Mouse (Mus musculus): ENCODE data around the gene Tigar. TPM values are rescaled to one million over a fixed set of nuclear protein-coding genes. Genes with fewer than 3 reads are reported as not detected.
A peak's percentile ranks its signal among the peaks of the same experiment; 100 is the strongest.

Tigar gene
- polyA plus RNA-seq (2016; fragmentation: Nextera tagmentation; extraction: Ambion mirVana), result 9.1 and 9.2 TPM in 2 replicates

GRCm38 (mm10) chr6:127109402-127109930 is at the start of gene Tigar:
TSS of gene Tigar (minus strand) at chr6:127109557.
- WGBS, result under 1% methylated on average over 37 of the region's 37 CpGs
- Histone ChIP-seq H3K4me3 (peak within 1 kb of the TSS; percentile 64), H3K9ac (peak within 1 kb of the TSS; percentile 70), H3K27ac (ENCODE audit: poor library complexity, severe bottlenecking) (no peak within 1 kb of the TSS), H3K27me3 (replicated peaks) (no peaks in the 10 kb centered on the region), H3K36me3 (no peaks in the 10 kb centered on the region), H3K9me3 (replicated peaks) (no peaks in the 10 kb centered on the region), H3K4me1 (replicated peaks) (peaks cover 17% of the 10 kb centered on the region), H3K4me2 (peak within 1 kb of the TSS; percentile 84)
- ATAC-seq (ENCODE audit: insufficient number of reproducible peaks, low FRiP score), result peak; percentile 96

GRCm38 (mm10) chr6:127157321-127157720 is 48.0 kb upstream of the Tigar start:
- Histone ChIP-seq H3K27me3 (replicated peaks) (0 out of 2 replicates have a peak, but pooled peaks cover 4% of the 10 kb centered on the region), H3K4me3 (no peak overlapping the region), H3K36me3 (no peaks in the 10 kb centered on the region), H3K9me3 (replicated peaks) (no peaks in the 10 kb centered on the region), H3K27ac (ENCODE audit: poor library complexity, severe bottlenecking) (no peak overlapping the region), H3K9ac (no peak overlapping the region), H3K4me2 (no peak overlapping the region), H3K4me1 (replicated peaks) (peaks cover 26% of the 10 kb centered on the region)
- WGBS, result 42% methylated on average over 1 of the region's 1 CpGs
- ATAC-seq (ENCODE audit: insufficient number of reproducible peaks, low FRiP score), result no peak

GRCm38 (mm10) chr6:127155468-127155867 is 46.1 kb upstream of the Tigar start:
- Histone ChIP-seq H3K4me3 (peak overlapping the region; percentile 83), H3K9me3 (replicated peaks) (no peaks in the 10 kb centered on the region), H3K4me2 (peak overlapping the region; percentile 91), H3K27me3 (replicated peaks) (0 out of 2 replicates have a peak, but pooled peaks cover 4% of the 10 kb centered on the region), H3K36me3 (no peaks in the 10 kb centered on the region), H3K4me1 (replicated peaks) (peaks cover 34% of the 10 kb centered on the region), H3K27ac (ENCODE audit: poor library complexity, severe bottlenecking) (no peak overlapping the region), H3K9ac (peak overlapping the region; percentile 71)
- no peak for ATAC-seq (ENCODE audit: insufficient number of reproducible peaks, low FRiP score)
- WGBS, result 2% methylated on average over 15 of the region's 15 CpGs

DNA sequence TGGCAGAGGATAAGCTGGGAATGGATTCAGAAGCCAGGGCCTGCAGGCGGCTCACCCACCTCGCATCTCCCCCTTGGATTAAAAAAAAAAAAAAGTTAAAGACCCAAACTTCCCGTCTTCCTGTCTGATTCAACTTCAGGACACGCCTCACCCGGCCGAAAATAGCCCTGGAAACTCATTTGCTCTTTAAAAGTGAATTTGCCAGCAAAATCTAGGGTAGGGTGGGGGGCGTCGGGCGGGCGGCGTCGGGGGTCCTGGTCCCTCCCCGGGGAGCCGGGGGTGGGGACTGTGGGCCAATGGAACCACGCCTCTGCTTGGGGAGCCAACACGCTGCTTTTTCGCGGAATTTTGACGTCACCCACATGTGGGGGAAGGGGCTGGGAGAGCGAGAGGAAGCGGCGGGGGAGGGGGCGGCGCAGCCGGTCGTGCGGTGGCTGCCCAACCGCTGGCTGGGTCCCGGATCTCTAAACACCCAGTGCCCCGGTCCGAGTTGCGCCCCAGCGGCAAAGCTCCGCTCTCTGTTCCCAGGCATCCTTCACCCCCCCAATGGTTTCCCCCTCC is 45.4 kb upstream of the Tigar start:
- peak; percentile 35 for ATAC-seq (ENCODE audit: insufficient number of reproducible peaks, low FRiP score)

GRCm38 (mm10) chr6:127153972-127154707 is 44.8 kb upstream of the Tigar start:
- Histone ChIP-seq H3K36me3 (no peaks in the 10 kb centered on the region), H3K4me3 (peak overlapping the region; percentile 83), H3K9ac (peak overlapping the region; percentile 71), H3K4me2 (peak overlapping the region; percentile 91), H3K27me3 (replicated peaks) (0 out of 2 replicates have a peak, but pooled peaks cover 4% of the 10 kb centered on the region), H3K9me3 (replicated peaks) (no peaks in the 10 kb centered on the region), H3K4me1 (replicated peaks) (peaks cover 34% of the 10 kb centered on the region), H3K27ac (ENCODE audit: poor library complexity, severe bottlenecking) (peak overlapping the region; percentile 90)
- no peak for ATAC-seq (ENCODE audit: insufficient number of reproducible peaks, low FRiP score)
- 2% methylated on average over 30 of the region's 30 CpGs for WGBS

More for the DNA sequence above, 45.4 kb upstream of the Tigar start:
- peak overlapping the region; percentile 91 for H3K4me2 ChIP-seq
- H3K4me1 ChIP-seq (replicated peaks), result peaks cover 34% of the 10 kb centered on the region
- H3K9me3 ChIP-seq (replicated peaks), result no peaks in the 10 kb centered on the region
- WGBS, result under 1% methylated on average over 34 of the region's 34 CpGs
- H3K4me3 ChIP-seq, result peak overlapping the region; percentile 83
- H3K27me3 ChIP-seq (replicated peaks), result 0 out of 2 replicates have a peak, but pooled peaks cover 4% of the 10 kb centered on the region
- no peaks in the 10 kb centered on the region for H3K36me3 ChIP-seq
- peak overlapping the region; percentile 71 for H3K9ac ChIP-seq
- peak overlapping the region; percentile 90 for H3K27ac ChIP-seq (ENCODE audit: poor library complexity, severe bottlenecking)

GRCm38 (mm10) chr6:127153296-127153800 is 44.0 kb upstream of the Tigar start:
- ATAC-seq (ENCODE audit: insufficient number of reproducible peaks, low FRiP score), result 0 out of 2 replicates have a peak, but pooled peaks have one; percentile 1
- peaks cover 38% of the 10 kb centered on the region for H3K4me1 ChIP-seq (replicated peaks)

GRCm38 (mm10) chr6:127152106-127152951 is 43.0 kb upstream of the Tigar start, which contains the start of gene Ccnd2:
TSS of gene Ccnd2 (minus strand) at chr6:127152193.
- Histone ChIP-seq H3K9ac (peak within 1 kb of the TSS; percentile 71), H3K36me3 (no peaks in the 10 kb centered on the region), H3K4me2 (peak within 1 kb of the TSS; percentile 91), H3K9me3 (replicated peaks) (no peaks in the 10 kb centered on the region), H3K4me1 (replicated peaks) (peaks cover 44% of the 10 kb centered on the region), H3K27ac (ENCODE audit: poor library complexity, severe bottlenecking) (peak within 1 kb of the TSS; percentile 90), H3K4me3 (peak within 1 kb of the TSS; percentile 83), H3K27me3 (replicated peaks) (no peaks in the 10 kb centered on the region)
- under 1% methylated on average over 40 of the region's 40 CpGs for WGBS
- peak; percentile 69 for ATAC-seq (ENCODE audit: insufficient number of reproducible peaks, low FRiP score)

More at GRCm38 (mm10) chr6:127153296-127153800, 44.0 kb upstream of the Tigar start:
- Histone ChIP-seq H3K27ac (ENCODE audit: poor library complexity, severe bottlenecking) (peak overlapping the region; percentile 90), H3K4me2 (peak overlapping the region; percentile 91), H3K36me3 (no peaks in the 10 kb centered on the region), H3K4me3 (peak overlapping the region; percentile 83), H3K27me3 (replicated peaks) (0 out of 2 replicates have a peak, but pooled peaks cover 4% of the 10 kb centered on the region), H3K9ac (peak overlapping the region; percentile 71), H3K9me3 (replicated peaks) (no peaks in the 10 kb centered on the region)
- WGBS, result 0% methylated on average over 27 of the region's 28 CpGs

GRCm38 (mm10) chr6:127151565-127152105 is 42.3 kb upstream of the Tigar start:
- Histone ChIP-seq H3K4me1 (replicated peaks) (peaks cover 51% of the 10 kb centered on the region), H3K4me3 (peak overlapping the region; percentile 83), H3K4me2 (peak overlapping the region; percentile 91), H3K27me3 (replicated peaks) (no peaks in the 10 kb centered on the region), H3K9me3 (replicated peaks) (no peaks in the 10 kb centered on the region), H3K36me3 (peaks cover 6% of the 10 kb centered on the region), H3K27ac (ENCODE audit: poor library complexity, severe bottlenecking) (peak overlapping the region; percentile 90), H3K9ac (peak overlapping the region; percentile 69)
- ATAC-seq (ENCODE audit: insufficient number of reproducible peaks, low FRiP score), result peak; percentile 7; the same call in 1 of the 2 replicates
- WGBS, result 0% methylated on average over 29 of the region's 29 CpGs

- under 1% methylated on average over 33 of the region's 34 CpGs for WGBS
- Histone ChIP-seq H3K4me2 (peak overlapping the region; percentile 91), H3K9ac (peak overlapping the region; percentile 96), H3K4me3 (peak overlapping the region; percentile 83), H3K4me1 (replicated peaks) (peaks cover 58% of the 10 kb centered on the region), H3K36me3 (peaks cover 12% of the 10 kb centered on the region), H3K27ac (ENCODE audit: poor library complexity, severe bottlenecking) (peak overlapping the region; percentile 90), H3K9me3 (replicated peaks) (no peaks in the 10 kb centered on the region), H3K27me3 (replicated peaks) (no peaks in the 10 kb centered on the region)
- peak; percentile 68 for ATAC-seq (ENCODE audit: insufficient number of reproducible peaks, low FRiP score)
Measured at GRCm38 (mm10) chr6:127150663-127151564, 41.6 kb upstream of the Tigar start.
